Mouse (Mus musculus): ENCODE measurements around the gene Mex3b. TPM values are rescaled to one million over a fixed set of nuclear protein-coding genes. Genes with fewer than 3 reads are reported as not detected.

Mex3b gene
- polyA plus RNA-seq, 1 experiment from 2014 or later, result 41.7 TPM

DNA sequence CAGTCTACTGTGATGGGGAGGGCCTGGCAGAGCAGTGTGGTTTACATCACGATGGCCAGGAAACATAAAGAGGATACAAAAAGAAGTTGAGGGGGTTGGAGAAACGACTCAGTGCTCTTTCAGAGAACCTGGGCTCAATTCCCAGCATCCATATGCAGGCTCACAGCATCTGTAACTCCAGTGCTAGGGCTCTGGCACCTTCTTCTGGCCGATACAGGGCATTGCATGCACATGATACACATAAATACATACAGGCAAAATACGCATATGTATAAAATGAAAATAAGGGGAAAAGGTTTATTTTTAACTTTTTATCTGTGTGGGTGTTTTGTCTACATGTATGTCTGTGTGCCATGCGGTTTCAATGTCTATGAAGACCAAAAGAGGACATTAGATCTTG, 13.6 kb downstream of the Mex3b start:
- Histone ChIP-seq H3K9me3 (ENCODE audit: control insufficient read depth, low read length) (no peaks in the 10 kb centered on the region), H3K9ac (replicated peaks; ENCODE audit: low read depth, low read length) (no peak overlapping the region), H3K4me3 (replicated peaks; ENCODE audit: low read length) (no peak overlapping the region), H3K4me1 (replicated peaks; ENCODE audit: control insufficient read depth, insufficient read depth, low read length) (no peaks in the 10 kb centered on the region), H3K36me3 (ENCODE audit: control insufficient read depth, insufficient read depth) (no peaks in the 10 kb centered on the region), H3K27ac (ENCODE audit: low read length) (no peak overlapping the region), H3K4me2 (ENCODE audit: low read length) (no peak overlapping the region), H3K27me3 (replicated peaks; ENCODE audit: control insufficient read depth, insufficient read depth, low read length) (no peaks in the 10 kb centered on the region)
- ATAC-seq, result no peak
- WGBS, result 90% methylated on average over 5 of the region's 5 CpGs

GRCm38 (mm10) chr7:82890317-82890850, 23.3 kb downstream of the Mex3b start:
- Histone ChIP-seq H3K27ac (ENCODE audit: low read length) (no peak overlapping the region), H3K36me3 (ENCODE audit: control insufficient read depth, insufficient read depth) (no peaks in the 10 kb centered on the region)
- 92% methylated on average over 6 of the region's 6 CpGs for WGBS

DNA sequence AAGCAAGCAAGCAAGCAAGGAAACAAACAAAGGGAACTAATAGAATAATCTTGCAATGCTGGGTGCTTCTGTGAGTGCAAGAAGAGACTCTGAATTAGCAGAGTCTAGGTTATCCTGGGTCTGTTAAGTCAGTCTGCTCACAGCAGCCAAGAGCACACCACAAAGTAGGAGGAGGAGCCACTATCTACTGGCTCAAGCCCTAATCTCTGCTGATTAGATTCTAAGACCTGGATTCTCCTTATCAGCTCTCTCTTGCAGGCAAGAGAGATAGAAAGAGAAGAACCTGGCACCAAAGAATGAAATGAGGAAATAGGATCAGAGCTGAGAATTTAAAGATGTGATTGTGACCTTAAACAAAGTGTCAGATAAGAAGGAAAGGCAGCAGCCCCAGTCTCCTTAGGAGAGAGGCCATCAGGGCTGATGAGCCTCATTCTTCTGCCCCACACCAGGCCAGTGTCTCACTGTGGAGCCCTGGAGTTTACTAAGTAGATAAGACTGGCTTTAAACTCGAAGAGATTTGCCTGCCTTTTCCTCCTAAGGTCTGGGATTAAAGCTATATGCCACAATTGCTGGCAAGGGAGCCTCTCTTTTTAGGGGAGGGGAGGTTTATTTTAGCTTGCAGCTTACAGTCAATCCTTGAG, 23.9 kb downstream of the Mex3b start:
- H3K4me2 ChIP-seq (ENCODE audit: low read length), result no peak overlapping the region

More at GRCm38 (mm10) chr7:82890317-82890850, 23.3 kb downstream of the Mex3b start:
- Histone ChIP-seq H3K4me1 (replicated peaks; ENCODE audit: control insufficient read depth, insufficient read depth, low read length) (no peaks in the 10 kb centered on the region), H3K4me3 (replicated peaks; ENCODE audit: low read length) (no peak overlapping the region), H3K9me3 (ENCODE audit: control insufficient read depth, low read length) (no peaks in the 10 kb centered on the region), H3K9ac (replicated peaks; ENCODE audit: low read depth, low read length) (no peak overlapping the region), H3K4me2 (ENCODE audit: low read length) (no peak overlapping the region), H3K27me3 (replicated peaks; ENCODE audit: control insufficient read depth, insufficient read depth, low read length) (no peaks in the 10 kb centered on the region)
- ATAC-seq, result no peak

GRCm38 (mm10) chr7:82894366-82894765, 27.2 kb downstream of the Mex3b start:
- H3K9ac ChIP-seq (replicated peaks; ENCODE audit: low read depth, low read length), result no peak overlapping the region
- no peak overlapping the region for H3K4me2 ChIP-seq (ENCODE audit: low read length)
- H3K27me3 ChIP-seq (replicated peaks; ENCODE audit: control insufficient read depth, insufficient read depth, low read length), result no peaks in the 10 kb centered on the region
- H3K27ac ChIP-seq (ENCODE audit: low read length), result no peak overlapping the region
- 87% methylated on average over 1 of the region's 1 CpGs for whole genome bisulfite sequencing
- no peak overlapping the region for H3K4me3 ChIP-seq (replicated peaks; ENCODE audit: low read length)
- no peaks in the 10 kb centered on the region for H3K36me3 ChIP-seq (ENCODE audit: control insufficient read depth, insufficient read depth)
- H3K9me3 ChIP-seq (ENCODE audit: control insufficient read depth, low read length), result no peaks in the 10 kb centered on the region
- H3K4me1 ChIP-seq (replicated peaks; ENCODE audit: control insufficient read depth, insufficient read depth, low read length), result no peaks in the 10 kb centered on the region
- no peak for ATAC-seq

More for the DNA sequence above, 23.9 kb downstream of the Mex3b start:
- no peaks in the 10 kb centered on the region for H3K36me3 ChIP-seq (ENCODE audit: control insufficient read depth, insufficient read depth)
- WGBS, result 7% methylated on average over 1 of the region's 1 CpGs
- no peaks in the 10 kb centered on the region for H3K4me1 ChIP-seq (replicated peaks; ENCODE audit: control insufficient read depth, insufficient read depth, low read length)
- no peaks in the 10 kb centered on the region for H3K9me3 ChIP-seq (ENCODE audit: control insufficient read depth, low read length)
- H3K27me3 ChIP-seq (replicated peaks; ENCODE audit: control insufficient read depth, insufficient read depth, low read length), result no peaks in the 10 kb centered on the region
- H3K27ac ChIP-seq (ENCODE audit: low read length), result no peak overlapping the region
- ATAC-seq, result no peak
- no peak overlapping the region for H3K4me3 ChIP-seq (replicated peaks; ENCODE audit: low read length)
- H3K9ac ChIP-seq (replicated peaks; ENCODE audit: low read depth, low read length), result 0 out of 2 replicates have a peak overlapping the region, but pooled peaks have one; percentile 7

GRCm38 (mm10) chr7:82895606-82896005, 28.5 kb downstream of the Mex3b start:
- no peak overlapping the region for H3K4me2 ChIP-seq (ENCODE audit: low read length)
- no peak overlapping the region for H3K27ac ChIP-seq (ENCODE audit: low read length)
- ATAC-seq, result no peak
- H3K27me3 ChIP-seq (replicated peaks; ENCODE audit: control insufficient read depth, insufficient read depth, low read length), result no peaks in the 10 kb centered on the region
- no peaks in the 10 kb centered on the region for H3K36me3 ChIP-seq (ENCODE audit: control insufficient read depth, insufficient read depth)
- no peak overlapping the region for H3K4me3 ChIP-seq (replicated peaks; ENCODE audit: low read length)
- H3K4me1 ChIP-seq (replicated peaks; ENCODE audit: control insufficient read depth, insufficient read depth, low read length), result no peaks in the 10 kb centered on the region
- no peak overlapping the region for H3K9ac ChIP-seq (replicated peaks; ENCODE audit: low read depth, low read length)
- H3K9me3 ChIP-seq (ENCODE audit: control insufficient read depth, low read length), result no peaks in the 10 kb centered on the region
- WGBS, result 73% methylated on average over 2 of the region's 2 CpGs

- WGBS, result 5% methylated on average over 3 of the region's 3 CpGs
- H3K27ac ChIP-seq (ENCODE audit: low read length), result no peak overlapping the region
- no peak for ATAC-seq
These were observed 29.6 kb downstream of the Mex3b start for GRCm38 (mm10) chr7:82896750-82897149.

GRCm38 (mm10) chr7:82899459-82900297, 32.5 kb downstream of the Mex3b start:
- WGBS, result 73% methylated on average over 8 of the region's 8 CpGs
- ATAC-seq, result no peak
- Histone ChIP-seq H3K27ac (ENCODE audit: low read length) (no peak overlapping the region), H3K9ac (replicated peaks; ENCODE audit: low read depth, low read length) (no peak overlapping the region), H3K36me3 (ENCODE audit: control insufficient read depth, insufficient read depth) (no peaks in the 10 kb centered on the region), H3K9me3 (ENCODE audit: control insufficient read depth, low read length) (no peaks in the 10 kb centered on the region), H3K27me3 (replicated peaks; ENCODE audit: control insufficient read depth, insufficient read depth, low read length) (no peaks in the 10 kb centered on the region), H3K4me2 (ENCODE audit: low read length) (no peak overlapping the region), H3K4me3 (replicated peaks; ENCODE audit: low read length) (no peak overlapping the region), H3K4me1 (replicated peaks; ENCODE audit: control insufficient read depth, insufficient read depth, low read length) (no peaks in the 10 kb centered on the region)

More at GRCm38 (mm10) chr7:82896750-82897149, 29.6 kb downstream of the Mex3b start:
- H3K9me3 ChIP-seq (ENCODE audit: control insufficient read depth, low read length), result no peaks in the 10 kb centered on the region
- H3K4me2 ChIP-seq (ENCODE audit: low read length), result no peak overlapping the region
- no peak overlapping the region for H3K9ac ChIP-seq (replicated peaks; ENCODE audit: low read depth, low read length)
- H3K4me1 ChIP-seq (replicated peaks; ENCODE audit: control insufficient read depth, insufficient read depth, low read length), result no peaks in the 10 kb centered on the region
- no peaks in the 10 kb centered on the region for H3K36me3 ChIP-seq (ENCODE audit: control insufficient read depth, insufficient read depth)
- no peak overlapping the region for H3K4me3 ChIP-seq (replicated peaks; ENCODE audit: low read length)
- H3K27me3 ChIP-seq (replicated peaks; ENCODE audit: control insufficient read depth, insufficient read depth, low read length), result no peaks in the 10 kb centered on the region

DNA sequence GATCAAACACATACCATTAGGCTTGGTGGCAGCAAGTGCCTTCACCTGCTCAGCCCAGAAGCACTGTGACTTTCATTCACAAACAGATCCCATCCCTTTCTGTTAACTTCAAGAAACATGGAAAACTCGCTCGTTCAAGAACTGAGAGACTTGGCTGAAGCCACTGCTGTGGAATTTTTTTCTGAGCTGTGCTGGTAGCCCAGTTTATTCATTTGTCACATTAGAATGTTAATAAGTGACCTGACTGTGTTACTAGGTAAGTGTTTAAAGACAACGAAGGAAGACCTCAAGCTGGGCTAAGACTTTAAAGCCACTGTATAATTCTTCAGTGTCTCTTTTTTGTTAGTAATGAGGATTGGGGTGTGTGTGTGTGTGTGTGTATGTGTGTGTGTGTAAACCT, 35.9 kb downstream of the Mex3b start:
- no peaks in the 10 kb centered on the region for H3K9me3 ChIP-seq (ENCODE audit: control insufficient read depth, low read length)
- ATAC-seq, result no peak
- 80% methylated on average over 3 of the region's 3 CpGs for WGBS
- H3K36me3 ChIP-seq (ENCODE audit: control insufficient read depth, insufficient read depth), result no peaks in the 10 kb centered on the region
- no peak overlapping the region for H3K4me3 ChIP-seq (replicated peaks; ENCODE audit: low read length)
- H3K4me1 ChIP-seq (replicated peaks; ENCODE audit: control insufficient read depth, insufficient read depth, low read length), result peaks cover 4% of the 10 kb centered on the region; the same call in 1 of the 2 replicates
- H3K4me2 ChIP-seq (ENCODE audit: low read length), result no peak overlapping the region
- no peaks in the 10 kb centered on the region for H3K27me3 ChIP-seq (replicated peaks; ENCODE audit: control insufficient read depth, insufficient read depth, low read length)
- no peak overlapping the region for H3K9ac ChIP-seq (replicated peaks; ENCODE audit: low read depth, low read length)
- H3K27ac ChIP-seq (ENCODE audit: low read length), result no peak overlapping the region

GRCm38 (mm10) chr7:82905527-82905926, 38.4 kb downstream of the Mex3b start:
- no peak overlapping the region for H3K27ac ChIP-seq (ENCODE audit: low read length)
- no peaks in the 10 kb centered on the region for H3K36me3 ChIP-seq (ENCODE audit: control insufficient read depth, insufficient read depth)
- no peak overlapping the region for H3K4me2 ChIP-seq (ENCODE audit: low read length)
- peaks cover 4% of the 10 kb centered on the region; the same call in 1 of the 2 replicates for H3K4me1 ChIP-seq (replicated peaks; ENCODE audit: control insufficient read depth, insufficient read depth, low read length)
- ATAC-seq, result no peak
- WGBS, result 54% methylated on average over 3 of the region's 3 CpGs
- H3K9ac ChIP-seq (replicated peaks; ENCODE audit: low read depth, low read length), result no peak overlapping the region
- no peaks in the 10 kb centered on the region for H3K27me3 ChIP-seq (replicated peaks; ENCODE audit: control insufficient read depth, insufficient read depth, low read length)
- H3K4me3 ChIP-seq (replicated peaks; ENCODE audit: low read length), result no peak overlapping the region
- no peaks in the 10 kb centered on the region for H3K9me3 ChIP-seq (ENCODE audit: control insufficient read depth, low read length)

All from forebrain, embryonic 16.5 days (tissue).